Mouse (Mus musculus) adrenal gland, postnatal 25 days (tissue): ENCODE measurements around the gene Fgfr2. TPM values are rescaled to one million over a fixed set of nuclear protein-coding genes. Genes with fewer than 3 reads are reported as not detected.
A peak's percentile ranks its signal among the peaks of the same experiment; 100 is the strongest.
"Not testable (repeated sequence)": the region's sequence is repeated elsewhere in the genome, so short reads cannot be mapped to it uniquely, and the experiment has no call there.

ENCODE experiments used
- DNase-seq: peaks from one replicate; pipeline ENCODE4 v3.0.0; 2021; ENCODE audit warnings: mixed read lengths
- total RNA-seq: library from RNA; stranded (reverse); gene quantifications from 2 replicates; pipeline ENCODE4 v1.2.3, GENCODE M21; 2021

Gene Fgfr2
- total RNA-seq, 1 experiment from 2014 or later = 186 TPM

DNA sequence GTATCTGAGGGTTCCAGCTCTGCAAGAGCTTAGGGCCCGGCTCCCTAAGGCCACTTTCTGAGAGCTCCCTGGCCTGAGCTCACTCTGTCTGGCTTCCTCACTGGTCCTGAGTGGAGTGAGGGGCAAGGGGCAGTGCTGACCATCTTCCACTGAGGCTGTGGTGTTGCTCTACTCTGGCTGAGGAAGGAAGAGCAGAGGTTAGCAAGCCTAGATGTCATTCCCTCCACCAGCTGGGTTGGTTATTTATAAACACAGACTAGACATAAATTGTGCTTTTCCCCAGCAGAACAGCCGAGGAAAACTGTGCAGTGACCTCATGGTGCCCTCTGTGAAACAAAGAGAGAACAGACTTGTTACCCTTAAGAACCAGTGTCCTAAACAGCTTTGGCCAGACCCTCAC is 435.3 kb downstream of the Fgfr2 start:
- DNase-seq = no peak

DNA sequence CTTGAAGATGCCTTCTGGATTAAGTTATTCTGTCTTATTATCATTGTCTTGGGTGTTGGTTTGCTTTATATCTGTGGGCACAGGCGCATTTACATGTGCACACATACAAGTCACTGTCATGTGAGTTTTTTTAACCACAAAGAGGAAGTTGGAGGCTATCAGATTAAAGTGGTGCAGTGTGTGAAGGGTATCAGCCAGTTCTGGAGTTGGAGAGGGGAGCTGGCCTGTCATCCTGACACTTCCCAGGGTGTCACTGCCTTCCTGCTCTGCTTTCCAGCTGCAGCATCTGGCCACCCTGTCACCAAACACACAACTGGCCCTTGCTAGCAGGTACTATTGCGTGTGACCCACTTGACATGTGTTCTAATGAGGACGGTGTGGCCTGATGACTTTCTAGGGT is 436.6 kb downstream of the Fgfr2 start:
- no peak for DNase-seq

DNA sequence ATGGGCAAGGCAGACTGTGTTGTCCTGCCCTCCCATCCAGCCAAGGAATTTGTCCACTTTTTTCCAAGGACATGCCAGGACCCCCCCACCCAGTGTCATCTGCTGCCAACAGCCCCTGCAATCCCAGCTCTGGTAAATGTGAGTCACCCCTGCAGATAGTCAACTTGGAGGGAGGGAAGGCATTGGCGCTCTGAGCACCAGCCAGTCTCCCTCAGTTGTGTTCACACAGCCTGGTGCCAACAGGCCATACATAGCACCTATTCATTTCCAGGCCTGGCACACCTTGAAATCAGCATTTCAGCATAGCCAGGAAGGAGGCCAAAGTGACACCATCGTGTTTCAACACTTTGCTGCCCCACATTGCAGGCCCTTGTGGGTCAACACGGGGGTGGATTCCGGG is 439.2 kb downstream of the Fgfr2 start:
- DNase-seq = peak; percentile 33

DNA sequence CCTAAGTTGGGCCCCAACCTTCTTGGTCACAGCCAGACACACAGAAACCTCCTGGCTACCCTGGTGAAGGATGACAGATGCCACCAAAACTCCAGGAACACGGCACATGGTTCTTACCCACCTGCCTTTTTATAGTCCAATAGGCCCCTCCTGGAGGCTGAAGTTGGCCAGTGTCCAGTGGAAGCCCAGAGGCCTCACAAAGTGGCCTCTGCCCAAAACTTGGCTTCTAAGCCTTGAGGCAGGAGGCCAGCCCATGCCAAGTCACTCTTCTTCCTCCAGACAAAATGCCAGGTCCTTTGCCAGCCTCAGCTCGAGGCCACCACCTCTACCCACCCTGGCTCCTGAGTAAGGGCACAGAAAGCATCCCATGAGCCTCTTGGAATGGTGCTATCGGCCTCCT is 440.2 kb downstream of the Fgfr2 start:
- DNase-seq = no peak

DNA sequence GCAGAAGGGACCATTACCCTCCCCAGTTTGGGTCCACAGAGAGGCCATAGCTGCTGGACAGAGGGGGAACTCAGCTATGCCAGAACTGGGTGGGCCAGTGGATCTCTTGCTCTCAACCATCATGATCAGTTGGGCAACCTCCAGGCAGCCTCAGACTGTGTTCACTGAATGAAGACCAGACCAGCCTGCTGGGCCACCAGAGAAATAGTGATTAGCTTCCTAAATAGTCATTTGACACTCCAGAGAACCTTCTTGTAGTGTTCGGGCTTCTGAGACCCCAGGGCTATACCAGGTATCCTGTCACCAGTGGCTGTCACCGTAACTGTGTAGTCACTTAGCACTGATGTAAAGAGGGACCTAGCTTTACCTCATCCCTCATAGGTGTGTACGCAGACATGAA is 440.8 kb downstream of the Fgfr2 start:
- no peak for DNase-seq

DNA sequence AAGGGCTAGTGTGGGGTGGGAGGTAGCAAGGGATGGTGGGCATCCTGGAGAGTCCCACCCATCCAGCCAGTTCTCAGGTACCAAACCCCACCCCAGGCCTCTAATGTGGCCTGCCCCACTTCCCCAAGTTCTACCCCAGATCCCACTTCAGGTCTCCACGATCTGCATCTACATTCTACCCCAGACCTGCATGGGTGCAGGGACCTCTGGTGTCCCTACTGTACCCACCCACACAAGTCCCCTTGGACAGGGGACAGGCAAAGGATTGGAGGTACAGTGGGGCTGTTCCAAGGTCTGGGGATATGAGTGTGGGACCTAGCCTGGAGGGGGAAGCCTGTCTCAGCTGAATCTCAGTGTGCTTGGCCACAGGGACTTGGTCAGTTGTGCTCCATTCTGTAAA is 441.3 kb downstream of the Fgfr2 start:
- no peak for DNase-seq

DNA sequence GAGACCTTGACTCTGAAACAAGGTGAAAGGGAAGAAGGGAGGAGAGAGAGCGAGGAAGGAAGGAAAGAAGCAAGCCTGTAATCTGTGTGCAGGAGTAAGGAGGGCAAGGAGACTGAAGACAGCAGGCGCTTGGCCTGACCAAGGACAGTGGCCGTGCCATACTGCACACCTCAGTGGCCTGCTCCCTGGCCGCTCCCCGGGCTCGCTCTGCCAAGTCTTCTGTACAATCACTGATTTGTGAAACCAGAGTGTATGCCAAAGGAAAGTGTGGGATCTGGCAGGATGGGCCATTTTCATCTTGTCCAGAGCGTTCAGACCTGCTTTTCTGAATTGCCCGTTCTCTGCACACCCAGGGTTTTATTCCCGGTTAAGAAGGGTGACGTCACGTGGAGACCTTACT is 441.9 kb downstream of the Fgfr2 start:
- DNase-seq = no peak

DNA sequence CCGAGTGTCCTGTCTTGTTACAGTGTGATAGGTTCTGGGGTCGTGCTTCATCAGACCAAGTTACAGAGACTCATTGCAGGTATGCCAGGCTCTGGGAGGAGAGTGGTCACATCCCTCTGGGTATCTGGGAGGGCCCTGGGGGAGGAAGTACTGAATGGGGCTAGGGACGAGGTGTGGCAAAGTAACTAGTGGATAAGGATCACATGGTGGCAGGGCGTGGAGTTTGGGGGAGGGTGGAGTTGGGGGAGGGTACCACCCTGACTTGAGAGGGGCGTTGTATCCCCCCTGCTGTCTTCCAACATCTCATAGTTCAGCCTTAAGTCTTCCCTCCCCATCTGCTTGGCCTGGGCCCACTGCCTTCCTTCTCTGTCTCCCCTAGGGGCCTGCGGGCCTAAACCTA is 443.6 kb downstream of the Fgfr2 start:
- no peak for DNase-seq

DNA sequence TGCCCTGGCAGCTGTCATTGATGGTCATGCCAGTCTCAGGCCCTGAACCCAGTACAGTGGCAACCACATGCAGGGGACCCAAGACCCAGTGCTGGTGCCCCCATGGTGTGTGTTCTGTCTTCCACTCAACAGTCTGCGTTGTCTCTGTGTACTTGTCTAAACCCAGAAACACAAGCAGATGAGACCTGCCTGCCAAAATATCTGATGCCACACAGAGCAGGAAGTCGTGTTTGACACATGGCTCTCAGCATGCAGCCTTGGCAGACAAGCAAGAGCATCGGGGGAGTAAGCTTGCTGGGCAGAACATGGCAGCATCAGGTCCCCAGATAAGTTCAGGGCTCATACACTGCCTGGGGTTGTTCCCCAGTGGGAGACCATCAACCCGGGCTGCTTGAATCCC is 444.0 kb downstream of the Fgfr2 start:
- no peak for DNase-seq

DNA sequence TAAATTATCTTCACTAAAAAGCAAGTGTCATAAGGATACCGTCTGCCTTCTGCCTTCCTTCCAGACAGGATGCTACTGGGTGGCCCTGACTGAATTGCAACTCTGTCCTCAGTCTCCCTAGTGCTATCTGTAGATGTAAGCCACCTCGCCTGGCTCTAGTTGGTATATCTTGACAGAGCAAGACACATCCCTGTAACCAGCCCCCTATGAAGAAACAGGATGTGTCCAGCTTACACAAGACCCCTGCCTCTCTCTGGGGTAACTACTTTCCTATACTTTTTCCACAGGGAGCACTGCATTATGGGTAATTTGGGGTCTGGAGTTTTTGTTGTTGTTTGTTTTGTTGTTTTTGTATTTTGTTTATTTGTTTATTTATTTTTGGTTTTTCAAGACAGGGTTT is 447.2 kb downstream of the Fgfr2 start:
- no peak for DNase-seq

DNA sequence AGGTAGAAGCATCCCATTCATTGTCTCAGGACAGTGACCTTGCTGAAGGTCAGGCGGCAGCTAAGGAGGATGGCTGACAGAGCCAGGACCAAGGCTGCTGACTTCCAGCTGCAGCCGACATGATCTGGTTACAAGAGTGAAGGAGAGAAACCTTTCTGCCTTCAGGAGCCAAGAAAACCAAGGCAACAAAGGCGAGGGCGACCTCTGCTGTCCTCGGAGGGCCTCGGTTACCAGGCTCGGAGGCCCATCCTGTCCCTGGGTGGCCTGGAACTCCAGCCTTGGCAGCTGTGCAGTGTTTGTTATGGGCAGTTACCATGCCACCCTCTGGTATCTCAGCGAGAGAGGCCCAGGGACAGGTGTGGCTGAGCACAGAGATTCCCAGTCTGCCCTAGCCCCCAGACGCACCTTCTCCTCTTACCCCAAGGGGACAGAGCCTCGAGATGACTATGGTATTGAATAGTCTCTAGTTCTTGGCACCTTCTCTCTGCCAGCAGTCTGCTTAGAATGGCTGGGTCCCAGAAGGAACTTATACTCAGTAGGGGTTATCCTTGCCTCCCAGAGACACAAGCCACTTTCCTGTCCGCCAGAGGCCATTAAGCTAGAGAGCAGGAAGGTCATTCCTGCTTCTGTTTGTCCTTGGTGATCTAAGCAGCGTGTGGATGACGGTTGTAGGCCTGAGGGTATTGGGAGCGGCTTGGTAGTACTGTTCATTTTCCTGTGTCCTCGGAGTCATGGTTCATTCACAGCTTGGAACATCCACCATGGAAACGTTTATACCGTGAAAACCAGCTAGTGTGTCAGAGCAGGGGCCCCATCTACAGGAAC is 449.0 kb downstream of the Fgfr2 start:
- DNase-seq = peak; percentile 46

DNA sequence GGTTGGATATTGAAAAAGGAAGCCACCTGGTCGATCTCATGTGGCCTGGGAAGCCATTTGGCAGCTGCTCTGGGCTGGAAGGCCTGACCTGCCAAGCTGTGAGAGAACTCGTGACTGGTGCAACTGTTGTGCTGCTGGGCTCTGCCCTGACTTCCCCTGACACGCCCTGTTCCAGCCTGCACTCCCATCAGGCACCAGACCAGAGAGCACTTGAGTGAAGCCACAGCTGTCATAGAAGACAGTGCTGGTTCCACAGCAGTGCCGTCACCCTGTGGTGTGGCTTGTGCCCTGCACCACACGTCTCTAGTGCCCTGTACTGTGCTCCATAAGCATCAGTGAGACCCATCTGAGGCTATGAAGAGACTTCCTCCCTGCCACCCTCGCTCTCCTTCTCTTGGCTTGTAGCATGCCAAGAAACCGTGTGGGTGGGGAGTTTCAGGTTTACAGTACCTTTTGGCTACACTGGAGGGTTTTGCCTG is 450.6 kb downstream of the Fgfr2 start:
- DNase-seq = peak; percentile 35

DNA sequence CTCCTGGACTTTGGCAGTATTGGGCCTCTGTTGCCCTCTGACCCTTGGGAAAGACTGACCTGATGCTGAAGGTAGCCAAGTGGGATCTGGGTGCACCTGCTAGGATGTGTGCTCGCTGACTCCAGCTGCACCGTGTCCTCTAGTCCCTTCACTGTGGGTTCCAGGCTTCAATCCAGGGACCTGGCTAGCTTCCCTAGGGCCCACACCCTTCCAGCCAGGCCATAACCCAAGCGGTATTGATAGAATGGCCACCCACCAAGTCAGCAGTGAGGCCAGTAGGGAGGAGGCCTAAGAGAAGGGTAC is 452.3 kb downstream of the Fgfr2 start:
- DNase-seq = peak; percentile 23

DNA sequence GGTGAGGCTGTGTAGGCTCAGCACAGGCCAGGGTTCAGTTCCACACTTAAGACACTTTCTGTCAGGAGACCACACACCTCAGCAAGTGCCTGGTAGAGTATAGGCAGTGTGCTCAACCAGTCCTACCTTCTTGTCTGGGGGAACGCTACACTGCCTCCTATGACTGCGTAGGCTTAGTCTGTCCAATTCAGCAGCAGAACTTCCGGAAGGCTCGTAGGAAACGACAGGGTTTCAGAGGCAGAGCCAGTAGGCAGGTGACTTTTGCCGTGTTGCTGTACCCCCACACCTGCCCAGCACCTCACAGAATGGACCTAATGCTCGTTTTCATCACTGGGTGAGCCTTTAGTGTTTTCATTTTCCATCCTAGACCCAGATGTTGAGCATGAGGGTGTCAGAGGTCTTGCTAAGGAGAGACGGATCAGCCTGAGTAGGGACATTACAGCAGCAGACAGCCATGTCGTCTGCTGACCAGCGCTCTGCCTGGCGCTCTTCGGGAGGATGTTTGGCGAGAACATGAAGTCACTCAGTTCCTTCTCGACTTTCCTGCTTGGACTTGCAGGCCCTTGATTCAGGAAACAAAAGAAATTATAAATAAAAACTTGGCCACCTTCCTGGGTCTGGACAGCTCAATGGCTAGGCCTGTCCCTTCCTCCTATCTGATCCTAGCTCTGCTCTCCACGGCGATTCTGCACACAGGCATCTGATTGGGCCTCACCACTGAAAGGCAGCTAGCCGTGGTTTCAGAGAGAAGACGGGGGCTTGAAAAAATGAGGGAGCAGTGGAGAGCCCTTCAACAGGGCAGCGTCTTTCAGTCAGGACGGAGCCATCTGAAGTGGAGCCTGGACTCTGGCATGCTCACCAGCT is 452.9 kb downstream of the Fgfr2 start:
- no peak for DNase-seq

DNA sequence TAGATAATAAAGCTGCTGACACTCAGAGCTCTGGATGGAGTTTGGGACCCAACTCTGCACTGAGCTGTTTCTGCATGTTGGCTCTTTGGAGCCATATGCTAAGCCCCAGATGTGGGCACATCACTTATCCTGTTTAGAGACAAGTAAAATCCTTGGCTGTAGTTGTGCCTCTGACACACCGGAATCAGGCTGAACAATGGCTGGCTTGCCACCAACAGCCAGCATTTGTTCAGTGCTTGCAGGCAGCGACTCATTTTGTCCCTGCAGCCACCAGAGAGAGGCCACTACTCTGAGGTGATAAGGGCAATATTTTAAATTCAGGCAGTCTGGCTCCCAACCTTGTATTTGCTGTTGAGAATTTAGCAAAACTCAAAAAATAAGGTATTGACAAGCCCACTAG is 454.5 kb downstream of the Fgfr2 start:
- peak; percentile 24 for DNase-seq

DNA sequence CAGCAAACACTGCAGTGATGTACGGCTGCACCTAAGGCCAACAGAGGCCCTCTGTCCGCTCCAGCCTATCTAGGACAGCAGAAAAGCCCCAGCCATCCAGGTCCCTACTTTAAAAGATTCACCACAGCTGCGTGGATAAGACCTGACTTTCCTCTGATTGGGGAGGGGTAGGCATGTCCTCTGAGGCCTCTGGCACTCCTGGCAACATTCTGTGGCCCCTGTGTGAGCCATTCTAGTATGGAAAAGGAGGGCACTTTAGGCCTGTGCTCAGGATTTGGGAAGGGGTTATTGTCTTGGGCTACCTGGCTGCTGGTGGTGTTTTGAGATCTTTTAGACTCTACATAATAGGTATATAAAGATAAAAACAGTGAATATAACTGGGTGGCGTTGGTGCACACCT is 456.6 kb downstream of the Fgfr2 start:
- DNase-seq = no peak

DNA sequence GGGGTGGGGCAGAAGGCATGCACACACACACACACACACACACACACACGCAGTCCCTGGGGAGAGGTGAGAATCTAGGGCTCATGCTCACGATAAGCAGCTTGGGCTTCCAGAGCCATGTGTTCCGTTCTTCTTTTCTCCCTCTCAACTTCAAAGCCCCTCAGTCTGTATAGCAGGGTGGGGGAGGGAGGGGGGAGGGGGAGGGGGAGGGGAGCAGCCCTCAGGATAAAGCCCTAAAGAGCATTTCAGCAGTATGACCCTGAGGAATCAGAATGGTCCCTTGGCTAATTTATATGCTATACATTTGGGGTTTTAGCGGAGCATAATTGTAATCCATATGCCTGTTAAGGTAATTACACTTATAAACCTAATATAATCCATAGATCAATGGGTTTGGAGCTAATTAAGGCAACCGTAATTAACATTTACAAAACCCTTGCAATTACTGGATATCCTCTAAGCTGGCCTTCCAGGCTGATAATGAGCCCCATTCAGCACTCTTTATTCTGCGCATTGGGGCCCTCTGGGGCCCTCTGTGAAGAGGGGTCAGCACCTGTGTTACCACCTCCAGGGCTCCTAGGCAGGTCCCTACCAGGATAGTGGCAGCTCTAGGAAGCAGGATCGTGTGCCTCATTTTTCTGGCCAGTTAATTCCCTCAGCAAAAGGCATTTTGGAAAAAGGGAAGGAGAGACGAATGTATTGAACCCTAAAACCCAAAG is 457.3 kb downstream of the Fgfr2 start:
- no peak for DNase-seq

DNA sequence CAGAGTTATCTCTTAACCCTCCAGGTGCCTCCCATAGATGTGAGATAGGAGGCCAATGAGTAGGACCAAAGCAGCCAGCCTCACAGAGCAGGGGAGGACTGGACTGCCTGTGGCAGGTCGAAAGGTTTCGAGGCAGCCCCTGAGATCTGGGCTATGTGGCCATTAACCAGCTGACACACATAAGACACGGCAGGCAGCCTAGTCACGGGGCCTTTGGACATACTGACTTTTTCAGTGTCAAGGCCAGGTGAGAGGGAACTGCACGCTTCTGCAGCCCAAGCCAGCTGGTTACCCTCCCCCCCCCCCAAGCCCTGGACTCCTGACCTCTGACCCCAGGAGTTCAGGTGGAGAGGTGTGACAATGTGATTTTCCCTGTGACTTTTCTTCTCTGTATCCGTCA is 458.3 kb downstream of the Fgfr2 start:
- DNase-seq = no peak

DNA sequence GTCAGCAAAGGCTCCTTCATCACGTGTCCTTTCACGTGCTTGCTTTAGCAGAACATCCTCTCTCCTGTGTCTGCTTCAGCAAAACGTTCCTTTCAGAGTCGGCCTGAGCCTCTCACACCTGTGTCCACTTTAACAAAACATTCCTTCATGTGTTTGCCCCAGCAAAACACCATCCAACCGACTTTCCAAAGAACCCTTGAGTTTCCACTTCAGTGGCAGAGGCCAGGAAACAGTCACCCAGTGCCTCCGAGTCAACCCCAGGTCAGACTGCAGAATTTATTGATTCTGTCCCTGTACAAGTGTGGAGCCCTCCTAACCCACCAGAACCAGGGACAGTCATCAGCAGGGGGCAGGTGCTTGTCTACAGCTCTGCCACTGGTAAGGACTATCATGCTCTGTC is 460.3 kb downstream of the Fgfr2 start:
- DNase-seq = not testable (repeated sequence)

DNA sequence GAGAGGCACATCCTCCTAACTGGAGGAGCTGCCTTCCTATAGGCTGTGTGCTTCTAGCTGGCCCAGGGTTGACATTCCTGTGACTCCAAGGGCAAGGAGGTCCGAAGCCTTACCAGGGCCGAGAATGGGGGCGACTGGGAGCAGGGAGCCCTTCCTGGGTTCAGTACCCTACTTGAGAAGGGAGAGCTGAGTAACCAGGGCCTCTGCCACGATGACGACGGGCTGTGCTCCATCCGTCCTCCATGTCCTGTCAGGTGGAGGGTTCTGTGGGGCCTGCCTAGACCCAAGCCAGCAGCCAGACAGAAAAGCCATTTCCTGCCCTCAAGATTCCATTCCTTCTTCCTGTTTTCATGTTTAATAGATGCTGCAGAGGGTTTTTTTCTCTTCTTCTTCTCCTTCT is 463.5 kb downstream of the Fgfr2 start:
- no peak for DNase-seq

DNA sequence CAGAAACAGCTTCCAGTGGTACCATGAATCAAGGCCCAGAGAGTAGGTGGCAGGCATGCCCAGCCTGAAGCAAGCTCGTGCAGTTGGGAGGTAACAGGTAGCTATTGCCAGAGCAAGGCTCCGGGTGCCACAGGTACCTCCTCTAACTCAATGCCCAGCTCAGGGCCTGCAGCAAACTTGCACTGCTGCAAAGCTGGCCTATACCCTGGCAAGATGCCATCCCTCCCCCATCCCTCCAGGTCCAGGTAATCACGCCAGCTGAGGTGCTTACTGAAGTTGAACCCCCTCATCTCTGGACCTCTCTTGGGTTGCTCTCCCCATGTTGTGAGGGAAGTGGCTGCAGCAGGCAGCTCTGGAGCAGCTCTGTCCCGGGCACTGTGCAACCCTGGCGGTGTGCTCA is 464.5 kb downstream of the Fgfr2 start:
- no peak for DNase-seq

DNA sequence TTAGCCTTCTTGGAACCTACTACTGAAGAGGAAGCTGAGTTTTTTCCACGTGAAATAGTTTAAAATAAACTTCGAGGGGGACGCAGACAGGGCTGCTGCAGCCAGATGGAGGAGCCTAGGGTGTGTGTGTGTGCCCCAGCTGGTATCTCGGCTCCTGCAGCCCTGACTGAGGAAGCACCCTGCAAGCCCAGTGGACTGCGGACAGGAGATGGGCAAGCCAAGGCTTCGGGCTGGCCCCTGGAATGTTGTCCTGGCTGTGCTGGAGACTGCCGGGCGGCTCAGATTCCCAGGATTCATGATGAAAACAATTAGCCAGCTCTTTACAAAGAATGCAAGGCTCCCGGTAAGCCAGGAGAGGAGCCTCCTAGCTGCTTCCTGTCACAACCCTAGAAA is 465.1 kb downstream of the Fgfr2 start:
- no peak for DNase-seq
